Mouse (Mus musculus) CD4-positive helper T cell, adult 2 months (primary cell): ENCODE data around the gene Meis1.

ENCODE experiments used
- DNase-seq: peaks from one replicate; pipeline ENCODE4 v3.0.0-alpha.2; 2012; ENCODE audit warnings: low read depth, missing footprints, low spot score

The Meis1 gene

DNA sequence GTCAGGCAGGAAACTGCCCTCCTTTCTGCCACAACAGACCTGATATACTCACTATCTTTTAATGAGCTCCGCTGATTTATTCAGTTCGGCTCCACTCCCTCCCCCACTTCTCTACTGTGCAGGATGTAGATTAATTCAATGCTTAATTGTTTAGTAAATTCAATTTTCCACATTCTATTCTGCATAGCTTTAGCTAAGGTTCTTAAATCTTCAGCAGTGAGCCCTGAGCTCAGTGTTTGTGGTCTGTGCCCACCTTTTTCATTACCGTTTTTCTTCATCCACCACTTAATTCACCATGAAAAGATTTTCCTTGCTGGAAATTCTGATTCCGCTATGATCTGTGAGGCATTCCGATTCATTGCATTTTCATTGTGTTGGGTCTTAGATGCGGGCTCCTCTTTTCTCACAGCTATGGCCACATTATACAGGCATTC, 28.5 kb downstream of the Meis1 start:
- no peak for DNase-seq

DNA sequence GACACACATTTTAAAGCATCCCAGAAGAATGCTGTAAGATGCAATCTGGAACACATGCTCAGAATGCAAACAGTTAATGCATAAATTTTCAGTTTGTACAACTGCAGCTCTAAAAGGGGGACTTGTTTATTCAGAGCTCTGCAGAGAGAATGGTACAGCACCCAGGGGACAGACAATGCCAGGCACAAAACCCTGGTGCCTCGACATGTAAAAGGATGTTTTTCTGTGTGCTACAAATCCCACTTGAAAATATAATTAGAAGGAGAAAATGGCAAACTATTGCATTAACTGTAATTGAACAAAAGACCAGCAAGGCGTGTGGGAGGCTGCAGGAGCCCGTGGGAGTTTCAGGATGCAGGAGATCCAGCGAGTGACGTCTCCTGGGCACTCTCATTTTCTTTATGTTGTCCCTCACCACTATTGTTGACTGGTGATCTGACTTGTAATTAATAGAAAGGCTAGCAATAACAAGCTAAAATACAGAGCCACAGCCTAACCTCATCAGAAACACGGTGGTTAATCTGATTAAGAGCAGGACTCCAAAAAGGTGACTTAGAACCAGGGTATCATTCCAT, 29.0 kb downstream of the Meis1 start:
- DNase-seq = no peak

DNA sequence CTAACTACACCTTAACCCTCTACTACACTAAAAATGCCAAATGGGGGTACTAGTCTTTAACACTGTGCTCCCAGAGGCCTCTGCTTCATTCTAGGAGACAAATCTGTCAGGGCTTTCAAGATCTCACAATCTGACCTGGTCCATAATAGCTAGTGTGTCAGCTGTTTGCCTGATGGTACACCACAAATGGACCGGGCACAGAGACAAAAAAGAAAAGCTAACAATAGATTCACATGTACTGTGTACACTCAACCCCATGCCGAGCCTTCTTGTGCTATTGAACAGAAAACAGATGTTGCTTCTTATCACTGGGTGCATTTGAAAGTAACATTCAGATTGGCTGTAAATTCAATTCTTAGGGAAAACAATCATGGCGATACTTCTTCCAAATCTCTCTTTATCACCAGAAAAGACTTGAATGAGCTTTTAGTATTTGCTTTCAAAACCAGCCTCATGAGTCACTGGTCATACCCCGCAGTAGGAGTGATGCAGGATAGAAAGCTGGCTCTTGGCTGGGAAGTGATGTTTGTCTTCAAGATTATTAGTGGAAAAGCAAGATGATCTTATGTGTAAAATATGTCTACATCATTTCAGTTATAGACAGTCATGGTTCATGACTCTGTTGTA, 30.0 kb downstream of the Meis1 start:
- no peak for DNase-seq

DNA sequence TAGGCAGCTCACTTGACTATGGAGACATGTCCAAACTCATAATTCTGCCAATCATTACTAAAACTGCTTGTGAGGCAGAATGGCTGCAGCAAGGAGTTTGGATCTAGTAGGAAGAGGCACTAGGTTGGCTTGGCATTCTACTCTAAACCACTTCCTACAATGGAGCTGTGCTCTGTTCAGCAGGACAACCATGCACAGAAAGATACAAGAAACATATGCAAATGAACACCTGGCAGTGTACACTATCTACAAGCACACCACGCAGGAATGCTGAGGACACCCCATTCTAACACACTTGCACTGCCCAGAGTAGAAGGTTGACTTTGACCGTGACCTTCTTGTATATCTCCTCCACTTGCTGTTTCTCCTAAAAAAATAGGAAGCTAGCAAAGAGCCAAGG, 35.0 kb downstream of the Meis1 start:
- DNase-seq = no peak

DNA sequence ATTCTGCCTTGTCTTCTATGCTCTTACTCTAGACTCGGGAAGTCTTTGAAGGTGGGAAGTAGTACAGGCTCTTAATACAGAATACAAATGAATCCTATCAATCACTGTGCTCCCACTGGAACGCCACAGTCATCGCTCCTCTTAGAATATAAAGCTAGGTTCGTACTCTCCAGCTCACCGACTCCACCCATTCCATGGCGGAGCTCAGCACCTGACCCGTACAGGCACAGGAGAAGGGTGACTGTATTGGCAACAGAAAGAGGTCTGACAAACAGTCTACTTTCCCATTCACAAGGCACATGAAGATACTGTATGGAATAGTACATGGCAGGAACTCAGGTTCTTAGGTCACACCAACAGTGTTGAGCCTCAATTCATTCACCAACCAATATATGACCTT, 35.5 kb downstream of the Meis1 start:
- DNase-seq = no peak

DNA sequence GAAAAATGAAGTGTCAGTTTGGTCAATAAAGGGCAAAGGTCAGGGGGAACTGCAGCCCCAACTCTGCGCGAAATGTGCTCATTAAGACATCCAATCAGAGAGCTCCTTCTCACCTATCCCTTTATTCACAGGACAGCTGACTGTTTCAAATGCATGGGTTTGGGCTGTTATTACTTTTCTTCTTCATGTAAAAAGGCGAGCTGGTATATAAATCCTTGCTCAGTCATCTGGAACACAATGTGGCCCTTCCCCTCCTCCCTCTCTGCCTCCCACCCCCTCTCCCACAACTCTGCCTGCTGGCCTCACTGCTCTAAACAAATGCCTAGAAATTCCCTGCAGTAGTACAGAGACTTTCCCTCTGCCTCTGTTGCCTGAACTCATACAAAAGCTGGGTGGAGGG, 36.5 kb downstream of the Meis1 start:
- no peak for DNase-seq

DNA sequence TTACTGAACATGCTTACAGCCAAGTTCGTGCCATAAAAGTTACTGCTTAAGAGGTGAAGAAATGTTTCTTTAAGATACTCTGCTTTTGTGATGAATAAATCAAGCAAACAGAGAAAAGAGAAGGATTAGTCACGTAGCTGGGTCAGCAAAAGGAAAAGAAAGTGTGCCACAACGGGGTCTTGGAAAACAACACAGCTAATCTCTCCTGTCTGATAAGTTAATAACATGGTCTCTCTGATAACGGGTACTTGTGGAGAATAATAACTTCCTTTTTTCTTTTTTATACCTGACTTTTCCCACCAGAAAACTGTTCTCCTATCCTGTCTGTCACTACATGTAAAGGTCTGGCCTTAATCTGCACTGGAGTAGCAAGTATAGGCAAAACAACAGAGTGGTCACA, 37.4 kb downstream of the Meis1 start:
- no peak for DNase-seq

DNA sequence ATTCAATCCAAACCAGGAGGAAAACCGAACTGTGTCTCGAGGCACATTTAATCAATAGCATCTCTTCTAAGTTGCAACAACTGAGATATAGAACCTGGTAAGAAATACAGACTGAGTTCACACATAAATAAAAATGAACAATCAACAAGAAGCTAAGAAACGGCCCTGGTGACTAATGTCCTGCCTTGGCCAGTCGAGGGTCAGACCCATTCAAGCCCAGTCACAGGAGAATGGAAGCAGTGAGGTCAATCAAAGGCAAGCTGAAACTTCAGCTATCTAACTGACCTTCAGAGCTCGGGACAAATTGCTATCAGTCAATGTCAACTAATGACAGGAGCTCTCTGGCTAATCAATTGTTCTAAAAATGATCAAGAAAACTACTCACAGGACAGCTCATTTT, 38.2 kb downstream of the Meis1 start:
- no peak for DNase-seq

DNA sequence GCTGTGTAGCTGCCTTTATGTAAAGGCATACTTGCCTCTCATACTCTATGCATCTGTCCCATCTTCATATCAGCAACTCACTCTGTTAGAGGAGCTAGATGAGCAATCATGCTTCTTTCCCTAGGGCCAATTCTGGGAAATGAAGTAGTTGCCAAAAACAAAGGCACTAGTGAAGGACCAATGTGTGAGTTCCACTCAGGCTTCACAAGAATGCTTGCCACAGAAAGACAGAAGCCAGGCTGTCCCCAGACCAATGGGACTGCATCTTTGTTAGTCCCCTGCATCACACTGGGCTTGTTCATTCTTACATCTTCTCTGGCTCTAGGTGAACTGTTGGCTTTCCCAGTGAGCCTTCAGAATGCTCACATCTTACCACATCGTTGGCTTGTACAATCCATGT, 43.7 kb downstream of the Meis1 start:
- DNase-seq = no peak

DNA sequence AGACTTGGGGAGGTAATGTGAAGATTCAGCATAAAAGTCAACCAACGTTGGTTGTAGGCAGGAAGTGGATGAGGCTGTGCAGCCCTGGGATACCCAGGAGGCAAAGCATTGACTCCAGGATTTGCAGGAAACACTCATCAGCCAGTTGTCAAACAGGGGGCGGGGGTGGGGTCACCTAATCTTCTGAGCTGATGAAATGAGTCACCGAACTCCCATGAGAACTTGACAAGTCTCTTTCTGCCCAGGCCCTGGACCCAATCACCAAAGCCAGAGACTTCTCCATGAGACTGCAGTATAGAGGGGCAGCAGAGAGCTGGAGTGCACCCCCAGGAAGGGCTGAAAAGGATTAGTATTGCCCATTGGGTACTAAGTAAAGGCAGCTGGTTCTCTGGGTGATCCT, 45.0 kb downstream of the Meis1 start:
- DNase-seq = no peak

DNA sequence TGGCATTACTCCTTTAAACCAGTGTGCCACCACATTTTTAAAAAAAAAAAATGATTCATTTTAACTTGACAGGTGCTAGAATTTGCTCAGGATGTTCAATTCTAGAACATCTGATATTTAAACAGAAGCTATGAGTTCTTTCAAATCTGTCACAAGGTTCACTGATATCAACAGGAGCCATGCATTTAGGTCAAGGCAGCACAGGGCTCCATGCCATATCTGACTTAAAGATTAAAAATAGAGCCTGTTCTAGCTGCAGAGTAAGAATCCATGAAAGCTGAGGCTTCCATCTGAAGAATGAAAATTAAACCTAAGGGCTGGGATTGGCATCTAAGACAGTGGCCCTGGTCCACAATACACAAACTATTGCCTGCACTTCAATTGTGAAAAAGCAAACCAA, 45.8 kb downstream of the Meis1 start:
- DNase-seq = no peak

DNA sequence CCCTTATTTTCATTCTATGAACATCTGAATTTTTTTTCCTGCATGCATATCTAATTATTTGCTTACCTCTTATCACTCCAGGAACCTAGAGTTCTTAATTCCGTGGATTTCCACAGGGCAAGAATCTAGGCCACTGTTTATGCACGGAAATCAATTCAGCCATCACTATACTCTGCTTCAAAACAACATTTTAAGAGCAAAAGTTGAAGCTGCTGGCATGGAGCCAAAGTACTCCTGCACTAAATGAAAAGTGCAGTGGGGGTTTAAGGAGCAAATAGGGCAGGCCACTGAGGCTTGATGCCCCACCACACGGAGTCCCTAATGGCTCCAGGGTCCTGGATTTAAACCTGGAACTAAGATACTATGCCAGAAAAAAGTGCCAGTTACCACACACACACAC, 47.2 kb downstream of the Meis1 start:
- DNase-seq = no peak

DNA sequence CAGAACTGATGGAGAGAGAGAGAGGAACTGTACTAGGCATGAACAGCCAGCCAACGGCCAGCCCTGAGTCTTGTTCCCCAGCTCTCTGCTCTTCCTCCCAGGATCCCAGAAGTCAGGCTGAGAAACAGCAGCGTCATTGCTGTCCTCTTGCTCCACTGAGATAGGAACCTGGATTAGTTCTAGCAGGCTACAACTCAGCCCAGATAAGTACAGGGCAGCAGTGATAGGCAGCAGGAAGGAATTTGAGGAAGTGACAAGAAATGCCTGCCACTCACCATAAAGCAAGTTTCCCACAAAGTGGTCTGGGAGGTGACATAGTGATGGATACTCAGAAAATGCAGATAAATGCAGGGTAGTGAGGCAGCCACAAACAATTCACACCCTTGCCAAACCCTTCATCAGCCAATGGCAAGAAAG, 48.9 kb downstream of the Meis1 start:
- no peak for DNase-seq

DNA sequence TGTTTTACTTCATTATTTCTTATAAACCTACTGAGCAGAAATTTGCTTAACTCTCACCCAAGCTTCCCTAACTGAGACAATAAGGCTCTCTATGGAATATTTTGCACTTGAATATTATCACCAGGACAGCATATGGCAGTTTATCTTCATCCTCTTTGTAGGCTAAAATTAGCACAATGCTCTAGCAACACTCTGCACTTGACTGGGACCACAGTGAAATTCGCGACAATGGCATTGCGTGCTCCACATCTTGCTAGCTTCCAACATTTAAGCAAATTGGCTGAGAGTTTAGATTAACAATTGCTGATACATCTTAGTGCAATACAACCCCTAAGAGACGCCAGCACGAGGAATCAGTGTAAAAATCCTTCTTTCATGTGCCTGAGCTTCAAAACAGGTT, 54.4 kb downstream of the Meis1 start:
- no peak for DNase-seq

DNA sequence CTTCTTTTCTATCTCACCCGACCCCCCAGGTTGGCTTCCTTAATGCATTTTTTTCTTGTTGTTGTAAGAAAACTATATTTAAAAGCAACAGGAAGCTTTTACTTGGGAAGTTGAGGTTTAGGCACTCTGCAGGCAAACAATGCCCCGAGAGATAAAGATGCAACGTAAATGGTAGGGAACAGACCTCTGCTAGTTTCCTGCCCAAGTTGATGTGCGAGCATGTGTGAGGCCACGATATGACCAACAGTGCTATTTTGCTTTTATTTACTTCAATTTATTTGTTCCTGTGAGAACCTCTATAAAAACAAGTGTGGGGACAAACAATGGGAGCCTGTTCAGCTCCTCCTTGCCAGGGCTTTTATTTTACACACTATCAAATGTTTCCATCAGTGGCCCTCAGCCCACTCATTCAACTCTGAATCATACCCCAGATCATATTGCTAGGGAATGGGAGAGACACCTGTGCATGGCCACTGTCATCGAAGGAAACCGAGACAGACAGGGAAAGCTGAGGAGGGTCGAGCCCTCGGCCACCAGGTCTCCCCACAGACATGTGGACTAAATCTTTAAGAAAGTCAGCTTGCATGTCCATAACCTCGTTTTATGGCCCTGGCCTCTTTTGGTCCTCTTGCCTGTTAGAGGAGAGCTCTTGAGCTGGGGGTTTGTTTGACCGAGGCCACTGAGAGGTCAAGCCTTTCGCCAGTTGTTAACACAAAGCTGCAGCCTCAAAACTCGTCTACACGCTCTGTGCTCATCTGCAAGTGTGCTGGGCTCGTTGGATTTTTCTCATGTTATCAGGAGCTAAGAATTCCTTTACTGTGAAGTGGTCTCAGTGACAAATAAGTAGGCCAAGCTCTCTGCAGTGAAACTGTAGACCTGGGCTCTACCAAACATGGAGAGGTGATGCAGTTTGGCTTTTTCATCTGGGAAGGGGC, 55.3 kb downstream of the Meis1 start:
- DNase-seq = no peak

DNA sequence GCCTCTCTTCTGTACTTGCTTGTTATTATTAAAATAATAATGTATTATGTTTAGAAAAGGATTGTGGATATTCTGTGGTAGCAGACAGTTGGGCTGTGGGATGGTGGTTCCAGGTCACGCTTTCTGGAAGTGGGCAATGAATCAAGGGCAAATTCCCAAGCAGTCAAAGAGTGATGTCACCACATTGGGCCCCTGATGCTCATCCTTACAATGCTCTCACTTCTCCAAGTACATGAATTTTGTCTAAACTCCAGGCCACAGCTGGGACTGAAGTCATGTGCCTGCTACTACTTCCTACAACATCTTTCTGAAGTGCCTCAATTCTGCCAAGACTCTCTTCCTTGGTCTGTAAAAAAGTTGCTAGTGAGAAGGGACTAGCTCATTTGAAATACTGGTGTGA, 59.3 kb downstream of the Meis1 start:
- no peak for DNase-seq

DNA sequence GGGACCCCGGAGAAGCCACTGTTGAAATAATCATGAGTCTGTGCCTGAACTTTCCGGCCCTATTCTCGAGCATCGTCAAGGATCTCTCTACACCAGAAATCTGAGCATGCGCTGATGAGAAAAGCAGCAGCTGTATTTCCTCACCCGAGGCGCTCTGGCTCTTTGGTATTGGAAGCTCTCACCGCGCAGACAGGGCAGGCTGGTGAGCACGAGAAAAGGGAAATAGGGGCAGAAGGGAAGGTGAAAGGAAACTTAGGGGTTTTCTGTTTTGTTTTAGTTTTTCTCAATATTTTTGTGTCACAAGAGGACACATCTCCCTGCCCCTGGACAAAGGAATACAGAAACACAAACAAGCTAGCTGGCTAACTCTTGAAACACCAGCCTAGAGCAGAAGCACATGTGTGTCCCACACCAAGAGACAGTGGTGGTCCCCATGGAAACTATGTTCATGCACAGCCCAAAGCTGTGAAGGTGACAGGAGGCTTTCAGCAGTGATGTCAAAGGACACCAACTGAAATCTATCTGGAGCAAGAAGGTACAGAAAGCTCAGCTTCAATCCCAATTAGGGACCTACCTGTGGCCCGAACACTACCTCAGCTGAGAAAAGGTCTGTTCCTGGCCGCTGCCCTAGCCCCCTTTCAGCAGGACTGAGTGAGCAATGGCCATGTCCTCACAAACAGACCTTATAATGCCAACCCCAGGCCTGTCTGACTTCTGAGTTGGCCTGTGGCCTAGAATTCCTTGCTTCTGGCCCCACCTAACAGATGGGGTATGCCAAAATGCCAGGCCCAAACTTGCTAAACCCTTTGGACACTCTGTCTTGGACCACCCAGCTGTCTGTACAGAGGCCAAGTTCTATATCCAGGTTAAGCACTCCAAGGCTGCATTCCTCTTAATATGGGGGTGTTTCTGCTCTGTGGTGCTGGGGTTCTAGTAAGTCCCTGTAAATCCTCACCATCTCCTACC, 60.7 kb downstream of the Meis1 start:
- DNase-seq = no peak

DNA sequence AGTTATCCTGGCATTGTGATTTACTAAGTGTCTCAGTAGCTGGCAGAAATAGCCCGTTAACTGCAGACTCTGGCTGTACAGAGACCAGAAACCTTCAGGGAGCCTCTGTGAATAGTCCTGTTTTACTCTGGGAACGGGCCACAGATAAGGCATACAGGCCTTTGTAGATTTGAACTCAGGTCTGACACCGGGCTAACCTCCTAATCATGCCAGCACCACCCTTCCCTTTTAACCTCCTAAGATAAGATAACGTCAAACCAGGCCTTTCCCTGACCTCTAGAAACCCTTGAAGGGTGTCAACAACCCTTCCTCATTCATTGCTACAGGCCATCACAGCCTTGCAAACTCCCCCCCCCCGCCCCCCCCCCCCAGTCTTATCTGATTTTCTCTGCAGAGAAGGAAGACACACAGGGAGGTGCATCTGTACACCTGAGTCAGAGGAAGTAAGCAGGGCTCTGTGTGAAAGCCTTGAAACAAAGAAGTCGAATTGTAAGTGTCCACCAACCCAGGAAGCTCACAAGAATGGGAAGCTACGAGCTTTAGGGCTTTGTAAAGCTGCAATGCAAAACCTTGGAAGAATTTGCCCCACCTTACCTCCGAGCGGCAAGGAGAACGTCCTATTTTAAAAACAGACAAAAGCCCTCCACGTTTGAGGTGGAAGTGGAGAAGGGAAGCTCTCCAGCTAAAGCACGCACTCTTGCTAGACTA, 61.5 kb downstream of the Meis1 start:
- DNase-seq = no peak

DNA sequence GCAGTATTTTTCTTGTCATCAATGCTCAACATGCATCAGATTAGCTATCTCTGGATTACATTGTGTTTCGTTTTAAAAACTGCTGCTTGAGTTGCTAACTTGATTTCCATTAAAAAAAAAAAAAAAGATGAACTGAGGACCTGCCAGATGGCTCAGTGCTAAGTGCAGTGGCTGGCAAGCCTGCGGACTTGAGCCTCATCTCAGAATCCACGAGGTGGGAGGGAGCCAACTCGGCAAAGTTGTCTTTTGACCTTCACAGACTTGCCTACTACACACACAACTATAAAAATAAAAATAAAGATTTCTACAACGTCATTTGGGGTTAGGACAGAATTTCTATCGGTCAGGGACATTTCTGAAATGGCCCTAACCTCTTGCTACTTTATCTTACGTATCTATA, 62.8 kb downstream of the Meis1 start:
- no peak for DNase-seq

DNA sequence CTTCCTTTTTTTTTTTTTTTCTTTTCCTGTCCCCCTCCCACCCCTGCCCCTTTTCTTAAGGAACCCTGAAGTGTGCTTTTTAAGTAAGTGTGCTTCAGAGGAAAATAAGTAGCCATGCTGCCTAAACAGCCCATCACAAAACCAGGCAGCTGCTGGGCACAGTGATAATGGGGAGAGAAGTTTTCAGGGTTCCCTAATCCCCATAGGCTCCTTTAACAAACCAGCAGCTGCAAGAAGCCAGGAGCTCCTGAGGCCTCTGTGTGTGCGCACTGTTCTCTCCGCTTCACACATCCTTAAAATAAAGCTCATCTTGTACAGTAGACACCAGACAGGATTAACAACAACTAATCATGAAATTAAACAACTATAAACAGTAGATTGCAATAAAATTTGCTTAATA, 63.9 kb downstream of the Meis1 start:
- no peak for DNase-seq

DNA sequence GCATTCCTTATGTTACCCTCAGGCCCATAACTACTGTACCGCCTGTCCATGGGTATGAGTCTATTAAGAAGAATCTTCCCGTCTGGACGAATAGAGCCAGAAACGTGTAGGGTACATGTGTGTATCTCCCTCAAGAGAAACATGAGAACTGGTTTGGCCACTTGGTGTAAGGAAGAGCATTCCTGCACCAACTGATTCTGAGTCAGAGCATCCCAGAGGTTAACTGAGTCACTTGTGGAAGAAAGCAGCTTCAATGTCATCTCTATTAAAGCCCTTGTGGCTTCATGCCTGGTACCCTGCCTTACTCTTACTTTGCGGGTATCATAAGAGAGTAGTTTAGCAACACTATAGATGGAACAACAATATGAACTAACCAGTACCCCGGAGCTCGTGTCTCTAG, 64.9 kb downstream of the Meis1 start:
- DNase-seq = no peak
